ENCODE assay signal across 9 mouse cellular contexts in genomic region chr14:105572036-105572891, GRCm38 (mm10).
DNase-seq lines count a peak whose midpoint lies in the region; ATAC-seq and TF ChIP-seq lines count a peak whose summit lies in the region.
"Had no signal": no experiment of that assay in that cellular context is flagged by ENCODE, and none has a peak within 500 bp of the region (broad histone marks: within the 10 kb centered on the region; RNA-seq: fewer than 3 reads in every experiment).

No protein-coding gene starts in this region.

- no peak for DNase-seq in hindbrain, embryonic 10.5 days (ENCODE audit: low spot score)
- peak; percentile 51 for DNase-seq in embryo, embryonic 11.5 days (ENCODE audit: low read depth, low spot score)
- DNase-seq in forebrain, embryonic 14.5 days (ENCODE audit: low spot score), result peak; percentile 32
- DNase-seq in gastrocnemius, adult 2 months, result no peak
- DNase-seq in testis, postnatal 14 days (ENCODE audit: low spot score), result no peak

- H3K9me3 ChIP-seq in hindbrain, embryonic 12.5 days (replicated peaks), result no peaks in the 10 kb centered on the region
- H3K9me3 ChIP-seq in hindbrain, embryonic 10.5 days, result no peaks in the 10 kb centered on the region
- H3K9me3 ChIP-seq in forebrain, embryonic 14.5 days (replicated peaks; ENCODE audit: control insufficient read depth, low read length), result no peaks in the 10 kb centered on the region
- H3K9me3 ChIP-seq in limb, embryonic 15.5 days, result no peaks in the 10 kb centered on the region

- WGBS in hindbrain, embryonic 12.5 days, result 62% methylated on average over 18 of the region's 18 CpGs
- 78% methylated on average over 18 of the region's 18 CpGs for WGBS in hindbrain, embryonic 10.5 days
- 35% methylated on average over 18 of the region's 18 CpGs for WGBS in forebrain, embryonic 14.5 days
- WGBS in limb, embryonic 15.5 days, result 33% methylated on average over 18 of the region's 18 CpGs

- H3K4me2 ChIP-seq in hindbrain, embryonic 12.5 days (replicated peaks), result no peak overlapping the region
- no peak overlapping the region for H3K4me2 ChIP-seq in forebrain, embryonic 14.5 days (ENCODE audit: low read length)
- H3K4me2 ChIP-seq in limb, embryonic 15.5 days, result no peak overlapping the region

- intact Hi-C loops in gastrocnemius, adult 2 months (cut with DNase I), result no loop called here

- no peak overlapping the region for H3K27ac ChIP-seq in hindbrain, embryonic 12.5 days
- no peak overlapping the region for H3K27ac ChIP-seq in hindbrain, embryonic 10.5 days
- no peak overlapping the region for H3K27ac ChIP-seq in forebrain, embryonic 14.5 days (ENCODE audit: low read depth, low read length)
- no peak overlapping the region for H3K27ac ChIP-seq in limb, embryonic 15.5 days
- H3K27ac ChIP-seq in gastrocnemius, adult 2 months, result no peak overlapping the region

- peaks cover 3% of the 10 kb centered on the region; the same call in 1 of the 2 replicates for H3K4me1 ChIP-seq in hindbrain, embryonic 12.5 days
- H3K4me1 ChIP-seq in hindbrain, embryonic 10.5 days (replicated peaks), result no peaks in the 10 kb centered on the region
- no peaks in the 10 kb centered on the region for H3K4me1 ChIP-seq in forebrain, embryonic 14.5 days (ENCODE audit: control insufficient read depth, insufficient read depth, low read length)
- peaks cover 10% of the 10 kb centered on the region for H3K4me1 ChIP-seq in limb, embryonic 15.5 days
- H3K4me1 ChIP-seq: megakaryocyte, embryonic 14.5 days had no signal

- no peak overlapping the region for H3K4me3 ChIP-seq in hindbrain, embryonic 12.5 days
- no peak overlapping the region for H3K4me3 ChIP-seq in hindbrain, embryonic 10.5 days
- no peak overlapping the region for H3K4me3 ChIP-seq in forebrain, embryonic 14.5 days (ENCODE audit: low read depth, low read length)
- no peak overlapping the region for H3K4me3 ChIP-seq in limb, embryonic 15.5 days
- no peak overlapping the region for H3K4me3 ChIP-seq in gastrocnemius, adult 2 months
- H3K4me3 ChIP-seq: megakaryocyte, embryonic 14.5 days had no signal

- no peaks in the 10 kb centered on the region for H3K27me3 ChIP-seq in hindbrain, embryonic 12.5 days
- no peaks in the 10 kb centered on the region for H3K27me3 ChIP-seq in hindbrain, embryonic 10.5 days (ENCODE audit: insufficient read depth, poor library complexity, severe bottlenecking)
- H3K27me3 ChIP-seq in forebrain, embryonic 14.5 days (replicated peaks; ENCODE audit: control insufficient read depth, insufficient read depth, low read length), result no peaks in the 10 kb centered on the region
- no peaks in the 10 kb centered on the region for H3K27me3 ChIP-seq in limb, embryonic 15.5 days
- H3K27me3 ChIP-seq: megakaryocyte, embryonic 14.5 days had no signal

- ATAC-seq in hindbrain, embryonic 12.5 days (ENCODE audit: low FRiP score), result peak; percentile 48
- peak; percentile 66; the same call in 1 of the 2 replicates for ATAC-seq in forebrain, embryonic 14.5 days
- peak; percentile 74; the same call in 1 of the 2 replicates for ATAC-seq in limb, embryonic 15.5 days (ENCODE audit: insufficient number of reproducible peaks, low FRiP score, low TSS enrichment, low read depth)
- ATAC-seq in CD4-positive, CD25-positive, alpha-beta regulatory T cell, adult 4 months, result no peak

- no peak for TF ChIP-seq CTCF in gastrocnemius, adult 2 months (IDR thresholded peaks at IDR 0.05)

- no peaks in the 10 kb centered on the region for H3K36me3 ChIP-seq in hindbrain, embryonic 12.5 days
- H3K36me3 ChIP-seq in hindbrain, embryonic 10.5 days, result no peaks in the 10 kb centered on the region
- H3K36me3 ChIP-seq in forebrain, embryonic 14.5 days (ENCODE audit: control insufficient read depth, insufficient read depth, low read length), result no peaks in the 10 kb centered on the region
- no peaks in the 10 kb centered on the region for H3K36me3 ChIP-seq in limb, embryonic 15.5 days

- no peak overlapping the region for H3K9ac ChIP-seq in hindbrain, embryonic 12.5 days
- H3K9ac ChIP-seq in forebrain, embryonic 14.5 days (ENCODE audit: low read length), result no peak overlapping the region
- H3K9ac ChIP-seq in limb, embryonic 15.5 days, result no peak overlapping the region

Comparison
In these comparisons a context has a peak if more than half of its experiments do, and no peak if none do; other contexts are left out.
1. DNase-seq: peak in embryo, embryonic 11.5 days (single experiment) and forebrain, embryonic 14.5 days (single experiment); none in hindbrain, embryonic 10.5 days (single experiment), gastrocnemius, adult 2 months (single experiment) and testis, postnatal 14 days (single experiment).